Comparison of ENCODE assay signal across 18 mouse cellular contexts in genomic region chr7:27609688-27610087, GRCm38 (mm10). TPM values are rescaled to one million over a fixed set of nuclear protein-coding genes. Genes with fewer than 3 reads are reported as not detected.
DNase-seq lines count a peak whose midpoint lies in the region; ATAC-seq and TF ChIP-seq lines count a peak whose summit lies in the region.
"Had no signal": no experiment of that assay in that cellular context is flagged by ENCODE, and none has a peak within 500 bp of the region (broad histone marks: within the 10 kb centered on the region; RNA-seq: fewer than 3 reads in every experiment).

No protein-coding gene starts in this region.

- H3K27ac ChIP-seq in gastrocnemius, adult 2 months = peak overlapping the region; percentile 94
- H3K27ac ChIP-seq in layer of hippocampus, adult 2 months = peak overlapping the region; percentile 82; the same call in 1 of the 2 replicates
- H3K27ac ChIP-seq: forebrain, embryonic 10.5 days; hindbrain, embryonic 15.5 days; lung, embryonic 15.5 days; neural tube, embryonic 13.5 days had no signal

- no peak for DNase-seq in gastrocnemius, adult 2 months
- no peak for DNase-seq in gastrocnemius, postnatal 14 days
- no peak for DNase-seq in layer of hippocampus, adult 2 months (ENCODE audit: low spot score in 2 of 2)
- DNase-seq in layer of hippocampus, postnatal 36 days = no peak
- DNase-seq in 416B (ENCODE audit: low read depth) = peak; percentile 75
- no peak for DNase-seq in ovary, adult 18-20 months (ENCODE audit: low spot score)
- no peak for DNase-seq in kidney, postnatal 14 days
- DNase-seq: cerebellum, adult 11 months; gastrocnemius, postnatal 36 days; kidney, adult 11 months; kidney, postnatal 25 days had no signal

- ATAC-seq in granulocyte monocyte progenitor cell, adult 5-6 weeks (replicated peaks; ENCODE audit: poor library complexity, severe bottlenecking) = peak; percentile 29

- intact Hi-C loops in gastrocnemius, adult 2 months (cut with DNase I) = no loop called here
- intact Hi-C loops in gastrocnemius, postnatal 14 days (cut with DNase I; ENCODE audit: low total_unique reads) = no loop called here

- H3K4me3 ChIP-seq in gastrocnemius, adult 2 months = no peak overlapping the region
- H3K4me3 ChIP-seq in layer of hippocampus, adult 2 months = no peak overlapping the region
- H3K4me3 ChIP-seq: forebrain, embryonic 10.5 days; hindbrain, embryonic 15.5 days; lung, embryonic 15.5 days; neural tube, embryonic 13.5 days had no signal

- no peak for TF ChIP-seq CTCF in gastrocnemius, adult 2 months (IDR thresholded peaks at IDR 0.05)
- no peak for TF ChIP-seq CTCF in layer of hippocampus, adult 2 months (conservative IDR thresholded peaks at IDR 0.05)

RNA-seq across cellular contexts. Expression of gene Akt2, which starts 18.3 kb away (rescaled TPM):
- 100 to 1,000 TPM; 194 to 199 TPM for total RNA-seq in gastrocnemius, adult 2 months (2021)
- 100 to 1,000 TPM; 109 to 114 TPM for total RNA-seq in gastrocnemius, postnatal 14 days (2021)
- total RNA-seq in layer of hippocampus, adult 2 months (2021) = 10 to 100 TPM; 87.0 to 99.1 TPM
- 100 to 1,000 TPM in 1 of 2 experiments, 10 to 100 TPM in 1; 97.7 to 102 TPM for total RNA-seq in layer of hippocampus, postnatal 36 days (2021)
- 36.1 and 48.5 TPM in 2 replicates for total RNA-seq in granulocyte monocyte progenitor cell, adult 5-6 weeks (2014; fragmentation: Nextera tagmentation)
- 43.7 and 45.4 TPM in 2 replicates for total RNA-seq in granulocyte monocyte progenitor cell, adult 5-6 weeks (2017)

RNA-seq across cellular contexts. Expression of gene Ttc9b, which starts 44.0 kb away (rescaled TPM):
- not detected for total RNA-seq in gastrocnemius, adult 2 months (2021)
- total RNA-seq in gastrocnemius, postnatal 14 days (2021) = not detected
- total RNA-seq in layer of hippocampus, adult 2 months (2021) = 10 to 100 TPM; 42.6 to 47.5 TPM
- 10 to 100 TPM; 45.8 to 48.2 TPM for total RNA-seq in layer of hippocampus, postnatal 36 days (2021)
- not detected in 2 replicates for total RNA-seq in granulocyte monocyte progenitor cell, adult 5-6 weeks (2014; fragmentation: Nextera tagmentation)
- total RNA-seq in granulocyte monocyte progenitor cell, adult 5-6 weeks (2017) = not detected in 2 replicates
- total RNA-seq: adrenal gland, adult 18-20 months; gastrocnemius, postnatal 36 days; megakaryocyte-erythroid progenitor cell, adult 5-6 weeks had no signal

RNA-seq across cellular contexts. Expression of gene 2310022A10Rik, which starts 56.7 kb away (rescaled TPM):
- 100 to 1,000 TPM; 107 to 123 TPM for total RNA-seq in gastrocnemius, adult 2 months (2021)
- total RNA-seq in gastrocnemius, postnatal 14 days (2021) = 100 to 1,000 TPM; 103 to 114 TPM
- total RNA-seq in layer of hippocampus, adult 2 months (2021) = 10 to 100 TPM; 25.5 to 25.6 TPM
- total RNA-seq in layer of hippocampus, postnatal 36 days (2021) = 10 to 100 TPM; 27.2 to 28.8 TPM
- 16.9 and 18.4 TPM in 2 replicates for total RNA-seq in granulocyte monocyte progenitor cell, adult 5-6 weeks (2014; fragmentation: Nextera tagmentation)
- 4.7 and 6.6 TPM in 2 replicates for total RNA-seq in granulocyte monocyte progenitor cell, adult 5-6 weeks (2017)

RNA-seq across cellular contexts. Expression of gene Pld3, which starts 56.7 kb away (rescaled TPM):
- 10 to 100 TPM; 14.5 to 17.2 TPM for total RNA-seq in gastrocnemius, adult 2 months (2021)
- total RNA-seq in gastrocnemius, postnatal 14 days (2021) = 10 to 100 TPM; 23.1 to 27.8 TPM
- 100 to 1,000 TPM; 573 to 583 TPM for total RNA-seq in layer of hippocampus, adult 2 months (2021)
- 100 to 1,000 TPM; 557 to 578 TPM for total RNA-seq in layer of hippocampus, postnatal 36 days (2021)
- total RNA-seq in granulocyte monocyte progenitor cell, adult 5-6 weeks (2014; fragmentation: Nextera tagmentation) = 3.8 and 10.6 TPM in 2 replicates
- total RNA-seq in granulocyte monocyte progenitor cell, adult 5-6 weeks (2017) = 3.8 and 6.3 TPM in 2 replicates

Comparison
In these comparisons a context has a peak if more than half of its experiments do, and no peak if none do; other contexts are left out.
1. RNA of gene Ttc9b, which starts 44.0 kb away (total RNA-seq): 45.8 to 48.2 TPM in layer of hippocampus, postnatal 36 days and 42.6 to 47.5 TPM in layer of hippocampus, adult 2 months; not detected in gastrocnemius, adult 2 months, not detected in gastrocnemius, postnatal 14 days and not detected in granulocyte monocyte progenitor cell, adult 5-6 weeks; every median in the first group is over 10 times any median in the second.